Mouse (Mus musculus) CH12.LX (cell line): ENCODE measurements around the gene Ncoa3. TPM values are rescaled to one million over a fixed set of nuclear protein-coding genes. Genes with fewer than 3 reads are reported as not detected.

Source experiments
- DNase-seq: peaks from one replicate; pipeline ENCODE4 v3.0.0-alpha.2; 2013; ENCODE audit errors: extremely low read depth
- H3K27ac ChIP-seq: 2 replicates; pipeline ENCODE4 v1.5.1; 2012; ENCODE audit warnings: low read depth, mild to moderate bottlenecking, control low read depth, moderate library complexity; ENCODE audit not compliant: insufficient read depth
- H3K27me3 ChIP-seq: replicated peaks from 2 replicates; pipeline ENCODE3; 2012; ENCODE audit warnings: inconsistent platforms
- H3K36me3 ChIP-seq, 2 experiments: replicated peaks in 1 of 2; 2 replicates each; pipeline versions ENCODE3 to v1.6.1; 2012; ENCODE audit warnings: inconsistent platforms in 1 of 2, low read length in 1 of 2, mild to moderate bottlenecking in 1 of 2, mixed read lengths in 1 of 2, moderate library complexity in 1 of 2; ENCODE audit not compliant: control insufficient read depth in 1 of 2, insufficient read depth in 1 of 2
- H3K4me1 ChIP-seq, 2 experiments: 2 replicates each; pipeline ENCODE4 v1.6.1; 2012; ENCODE audit warnings: inconsistent platforms in 1 of 2, moderate library complexity in 1 of 2; ENCODE audit not compliant: insufficient read depth in 2 of 2, control insufficient read depth in 1 of 2
- H3K4me2 ChIP-seq: 2 replicates; pipeline ENCODE4 v1.6.1; 2012; ENCODE audit warnings: low read depth, mild to moderate bottlenecking, control low read depth; ENCODE audit not compliant: poor library complexity, insufficient read depth, severe bottlenecking
- H3K4me3 ChIP-seq, 3 experiments: fragments of 150-350 bp in 1 of 3; sonication (generic) in 1 of 3; replicated peaks in 1 of 3; 2 replicates each; pipeline versions ENCODE3 to v1.5.1; 2011 to 2012; ENCODE audit warnings: low read depth in 2 of 3, low read length in 2 of 3, mild to moderate bottlenecking in 2 of 3, moderate library complexity in 2 of 3, control low read depth in 1 of 3, improper control_type of control experiment in 1 of 3, inconsistent platforms in 1 of 3, mixed read lengths in 1 of 3; ENCODE audit not compliant: poor library complexity in 1 of 3
- H3K79me2 ChIP-seq: replicated peaks from 2 replicates; pipeline ENCODE4 v1.6.1; 2012; ENCODE audit warnings: mild to moderate bottlenecking, moderate library complexity; ENCODE audit not compliant: control insufficient read depth, poor library complexity, insufficient read depth, severe bottlenecking; ENCODE audit errors: extremely low read depth
- H3K9ac ChIP-seq: 2 replicates; pipeline ENCODE4 v1.6.1; 2012; ENCODE audit warnings: low read depth, mild to moderate bottlenecking, control low read depth, moderate library complexity; ENCODE audit not compliant: insufficient read depth
- H3K9me3 ChIP-seq: replicated peaks from 2 replicates; pipeline ENCODE3; 2012; ENCODE audit warnings: low read length, inconsistent platforms, mixed read lengths
- BHLHE40 ChIP-seq: IDR thresholded peaks from 2 replicates; pipeline ENCODE4 v1.6.1; 2011; ENCODE audit warnings: mild to moderate bottlenecking, low read depth, low read length, improper control_type of control experiment
- CHD2 ChIP-seq: IDR thresholded peaks from 2 replicates; pipeline ENCODE4 v1.6.1; 2011; ENCODE audit warnings: low read length, improper control_type of control experiment
- CTCF ChIP-seq, 2 experiments: IDR thresholded peaks in 1 of 2; conservative IDR thresholded peaks in 1 of 2; 2 replicates each; pipeline ENCODE4 v1.5.1; 2011 to 2012; ENCODE audit warnings: low read depth in 2 of 2, low read length in 2 of 2, improper control_type of control experiment in 1 of 2, inconsistent platforms in 1 of 2, mild to moderate bottlenecking in 1 of 2, moderate library complexity in 1 of 2
- EP300 ChIP-seq: IDR thresholded peaks from 2 replicates; pipeline ENCODE4 v1.6.1; 2011; ENCODE audit warnings: low read length, improper control_type of control experiment
- ETS1 ChIP-seq: conservative IDR thresholded peaks from 2 replicates; pipeline ENCODE4 v1.6.1; 2012; ENCODE audit warnings: low read depth, mild to moderate bottlenecking, inconsistent platforms, low read length, improper control_type of control experiment, moderate library complexity
- GABPA ChIP-seq: IDR thresholded peaks from 2 replicates; pipeline ENCODE4 v1.6.1; 2012; ENCODE audit warnings: low read depth, low read length, improper control_type of control experiment, inconsistent platforms; ENCODE audit not compliant: insufficient replicate concordance
- HCFC1 ChIP-seq: IDR thresholded peaks from 2 replicates; pipeline ENCODE4 v1.6.1; 2012; ENCODE audit warnings: low read depth, mild to moderate bottlenecking, inconsistent platforms, low read length, improper control_type of control experiment
- JUN ChIP-seq: IDR thresholded peaks from 2 replicates; pipeline ENCODE4 v1.6.1; 2011; ENCODE audit warnings: low read depth, mild to moderate bottlenecking, low read length, improper control_type of control experiment, moderate library complexity; ENCODE audit not compliant: insufficient read depth
- MAFK ChIP-seq: IDR thresholded peaks from 2 replicates; pipeline ENCODE4 v1.6.1; 2011; ENCODE audit warnings: low read length, improper control_type of control experiment; ENCODE audit not compliant: insufficient replicate concordance
- MXI1 ChIP-seq: IDR thresholded peaks from 2 replicates; pipeline ENCODE4 v1.6.1; 2011; ENCODE audit warnings: mild to moderate bottlenecking, low read depth, low read length, improper control_type of control experiment
- MYC ChIP-seq: IDR thresholded peaks from 2 replicates; pipeline ENCODE4 v1.6.1; 2011; ENCODE audit warnings: low read depth, mild to moderate bottlenecking, improper control_type of control experiment, low read length
- NELFE ChIP-seq: IDR thresholded peaks from 2 replicates; pipeline ENCODE4 v1.6.1; 2011; ENCODE audit warnings: low read depth, low read length, improper control_type of control experiment
- POLR2AphosphoS2 ChIP-seq: IDR thresholded peaks from 2 replicates; pipeline ENCODE4 v1.6.1; 2011; ENCODE audit warnings: low read depth, low read length, improper control_type of control experiment
- SMC3 ChIP-seq: IDR thresholded peaks from 2 replicates; pipeline ENCODE4 v1.6.1; 2011; ENCODE audit warnings: low read depth, low read length, improper control_type of control experiment
- UBTF ChIP-seq: IDR thresholded peaks from 2 replicates; pipeline ENCODE4 v1.6.1; 2012; ENCODE audit warnings: low read depth, mild to moderate bottlenecking, inconsistent platforms, low read length, improper control_type of control experiment, moderate library complexity
- ZMIZ1 ChIP-seq: IDR thresholded peaks from 2 replicates; pipeline ENCODE4 v1.6.1; 2012; ENCODE audit warnings: low read depth, mild to moderate bottlenecking, inconsistent platforms, low read length, improper control_type of control experiment
- ZNF384 ChIP-seq: IDR thresholded peaks from 2 replicates; pipeline ENCODE4 v1.6.1; 2012; ENCODE audit warnings: low read depth, low read length, improper control_type of control experiment, inconsistent platforms
- dilution Hi-C: fragments of 300-500 bp; cut with MboI; formaldehyde crosslinking; loops from 2 replicates; pipeline ENCODE4 v1.14.3; 2020; ENCODE audit warnings: low sequenced_read_pairs; ENCODE audit not compliant: extremely low pct_unique_long_range_greater_than_20kb, extremely low pct_ligation_motif_present
- in situ Hi-C: fragments of 300-500 bp; cut with MboI; formaldehyde crosslinking; loops from 3 replicates; pipeline ENCODE4 v1.14.3; 2019; ENCODE audit warnings: low sequenced_read_pairs, low pct_ligation_motif_present, low pct_unique_long_range_greater_than_20kb, mixed read lengths
- polyA plus RNA-seq: library from polyadenylated mRNA; unstranded; fragments of >175 nt; gene quantifications from 2 replicates; pipeline ENCODE4 v1.2.1, GENCODE M21; 2012; ENCODE audit warnings: low read depth; ENCODE audit not compliant: insufficient read length
- total RNA-seq, 2 experiments: library from RNA; depleted of rRNA; stranded (reverse); fragments of 300-350 nt in 1 of 2; fragments of >200 nt in 1 of 2; gene quantifications; 2 replicates each; pipeline ENCODE4 v1.2.3; 2012 to 2014

Gene Ncoa3
- total and polyA plus RNA-seq, 3 experiments, result 13.4 to 21.9 (median 17.1) TPM

GRCm38 (mm10) chr2:165976186-165976585 is 16.2 kb upstream of the Ncoa3 start:
- Histone ChIP-seq H3K4me3 (no peak overlapping the region), H3K79me2 (no peaks in the 10 kb centered on the region), H3K9me3 (peaks cover 3% of the 10 kb centered on the region), H3K4me1 (peaks cover 20 to 50% of the 10 kb centered on the region in 2 experiments), H3K27me3 (no peaks in the 10 kb centered on the region), H3K27ac (no peak overlapping the region), H3K36me3 (no peaks in the 10 kb centered on the region), H3K9ac (no peak overlapping the region), H3K4me2 (no peak overlapping the region)
- dilution Hi-C loops, result no loop called here
- TF ChIP-seq ZNF384 (no peak), GABPA (no peak), ZMIZ1 (no peak), HCFC1 (no peak), JUN (no peak), NELFE (no peak), POLR2AphosphoS2 (no peak), ETS1 (no peak)
- in situ Hi-C loops, result no loop called here
- no peak for DNase-seq

- Histone ChIP-seq H3K27me3 (no peaks in the 10 kb centered on the region), H3K9me3 (peaks cover 3% of the 10 kb centered on the region), H3K79me2 (no peaks in the 10 kb centered on the region), H3K4me1 (peaks cover 22 to 53% of the 10 kb centered on the region in 2 experiments), H3K4me3 (no peak overlapping the region), H3K36me3 (no peaks in the 10 kb centered on the region), H3K4me2 (no peak overlapping the region), H3K9ac (no peak overlapping the region), H3K27ac (no peak overlapping the region)
- dilution Hi-C loops (no loop called here), in situ Hi-C loops (no loop called here)
- TF ChIP-seq MXI1 (no peak), GABPA (no peak), EP300 (no peak), MYC (no peak), MAFK (no peak), NELFE (no peak), BHLHE40 (no peak)
- DNase-seq, result no peak
These were observed 15.6 kb upstream of the Ncoa3 start for GRCm38 (mm10) chr2:165976874-165977273.

GRCm38 (mm10) chr2:165978119-165978518 is 14.3 kb upstream of the Ncoa3 start:
- H3K27ac ChIP-seq, result no peak overlapping the region
- TF ChIP-seq CTCF (conservative IDR thresholded peaks at IDR 0.05 in 1 of 2, IDR thresholded peaks at IDR 0.05 in 1 of 2; ENCODE audit: low read depth in 2 of 2, low read length in 2 of 2) (peak in 1 of 2 experiments; percentile 29; a peak in 1 of 4 replicates), SMC3 (peak; percentile 11; the same call in 1 of the 2 replicates), UBTF (no peak), CHD2 (no peak), ETS1 (no peak)
- no peaks in the 10 kb centered on the region for H3K79me2 ChIP-seq
- dilution Hi-C loops (no loop called here), in situ Hi-C loops (no loop called here)
- no peak overlapping the region for H3K9ac ChIP-seq
- DNase-seq, result no peak
- peaks cover 3% of the 10 kb centered on the region for H3K9me3 ChIP-seq
- peaks cover 13 to 45% of the 10 kb centered on the region in 2 experiments for H3K4me1 ChIP-seq
- H3K4me3 ChIP-seq, result no peak overlapping the region
- no peaks in the 10 kb centered on the region for H3K36me3 ChIP-seq
- no peaks in the 10 kb centered on the region for H3K27me3 ChIP-seq
- H3K4me2 ChIP-seq, result no peak overlapping the region
